Mouse (Mus musculus) lung, postnatal 0 days (tissue): ENCODE data around the gene Acsm2.

Experiments
- CTCF ChIP-seq: IDR thresholded peaks from 2 replicates; pipeline ENCODE4 v1.5.1; 2016; ENCODE audit warnings: antibody characterized with exemption, mild to moderate bottlenecking
- EP300 ChIP-seq: IDR thresholded peaks from 2 replicates; pipeline ENCODE4 v1.6.1; 2016; ENCODE audit warnings: antibody characterized with exemption, mild to moderate bottlenecking, control low read depth

GRCm38 (mm10) chr7:119532924-119533323 lies 21.2 kb upstream of the Acsm2 start:
- no peak for TF ChIP-seq CTCF
- TF ChIP-seq EP300, result no peak
